Mouse (Mus musculus) stomach, postnatal 0 days (tissue): ENCODE measurements around the gene Cdk5rap3.

Source experiments
- CTCF ChIP-seq: IDR thresholded peaks from 2 replicates; pipeline ENCODE4 v1.5.1; 2016; ENCODE audit warnings: antibody characterized with exemption, low read depth, mild to moderate bottlenecking, moderate library complexity
- EP300 ChIP-seq: optimal IDR thresholded peaks from 2 replicates; pipeline ENCODE3; 2016; ENCODE audit warnings: antibody characterized with exemption

DNA sequence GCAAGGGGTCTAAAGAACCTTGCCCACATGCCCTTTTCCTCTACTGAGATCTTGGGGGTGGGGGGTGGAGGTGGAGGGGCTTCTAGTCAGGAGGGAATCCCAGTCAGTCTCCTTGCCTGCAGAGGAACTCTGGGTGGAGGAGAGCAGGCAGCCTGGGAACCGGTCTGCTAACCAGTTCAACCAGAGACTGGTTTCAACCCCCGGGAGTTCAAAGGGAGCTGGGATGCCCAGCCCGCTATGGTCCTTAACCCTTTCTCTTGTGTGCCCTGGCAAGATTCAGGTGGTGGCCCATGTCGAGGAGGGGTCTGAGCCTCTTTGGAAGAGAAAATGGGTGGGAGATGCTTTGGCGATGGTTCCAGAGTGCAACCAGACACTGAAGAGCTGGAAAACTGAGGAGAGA, 12.4 kb upstream of the Cdk5rap3 start:
- peak; percentile 39 for TF ChIP-seq EP300
- TF ChIP-seq CTCF: no peak
